Mouse (Mus musculus) gonadal fat pad, adult 2 months (tissue): ENCODE measurements around the gene Catsperg1. TPM values are rescaled to one million over a fixed set of nuclear protein-coding genes. Genes with fewer than 3 reads are reported as not detected.
"Not testable (repeated sequence)": the region's sequence is repeated elsewhere in the genome, so short reads cannot be mapped to it uniquely, and the experiment has no call there.

Experiments
- DNase-seq: peaks from one replicate; pipeline ENCODE4 v3.0.0-alpha.2; 2012; ENCODE audit warnings: low read depth
- polyA plus RNA-seq: library from polyadenylated mRNA; depleted of rRNA; stranded (reverse); fragments of >200 nt; gene quantifications from 2 replicates; pipeline ENCODE4 v1.2.3, GENCODE M21; 2012; rRNA removed

Gene Catsperg1
- 5.9 and 7.1 TPM in 2 replicates for polyA plus RNA-seq

DNA sequence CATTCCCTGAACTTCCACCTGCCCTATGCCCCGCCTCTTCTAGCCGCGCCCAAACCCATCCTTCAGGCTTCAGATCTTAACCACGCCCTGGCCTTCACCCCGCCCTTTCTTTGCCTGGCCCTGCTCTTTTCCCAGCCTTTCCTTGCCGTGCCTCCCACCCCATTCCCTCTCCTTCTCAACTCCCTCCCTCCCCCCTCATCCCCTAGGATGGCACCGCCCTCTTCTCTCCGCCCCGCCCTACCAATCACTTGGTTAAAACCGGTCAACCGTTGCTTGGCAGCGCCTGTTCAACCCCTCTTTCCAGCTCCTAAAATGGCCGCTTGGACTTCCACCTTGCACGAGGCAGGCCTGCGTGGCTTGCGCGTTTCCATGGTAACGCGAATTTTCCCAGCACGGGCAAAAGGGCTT, at the start of gene Catsperg1:
Gene Catsperg1 (minus strand): TSS at position 361 of the 408 bp plus-strand sequence.
- DNase-seq = no peak

DNA sequence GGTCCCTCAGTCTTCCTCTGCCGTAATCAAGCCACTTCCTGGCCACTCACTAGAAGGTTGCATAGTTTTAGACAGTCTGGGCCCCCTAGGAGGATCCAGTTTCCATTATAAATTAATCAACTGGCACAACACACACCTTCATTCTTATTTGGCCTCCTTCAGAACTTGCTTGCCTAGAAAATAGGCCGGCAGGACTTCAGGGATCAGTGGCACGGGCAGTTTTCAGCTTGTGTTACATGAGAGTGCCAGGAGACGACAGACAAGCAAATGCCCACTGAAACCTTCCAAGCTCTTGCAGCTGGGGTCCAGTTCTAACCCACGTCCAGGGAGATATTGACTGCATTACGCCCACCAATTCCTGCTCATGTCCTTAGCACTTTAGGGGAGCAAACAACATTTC, 48.3 kb upstream of the Catsperg1 start:
- no peak for DNase-seq

DNA sequence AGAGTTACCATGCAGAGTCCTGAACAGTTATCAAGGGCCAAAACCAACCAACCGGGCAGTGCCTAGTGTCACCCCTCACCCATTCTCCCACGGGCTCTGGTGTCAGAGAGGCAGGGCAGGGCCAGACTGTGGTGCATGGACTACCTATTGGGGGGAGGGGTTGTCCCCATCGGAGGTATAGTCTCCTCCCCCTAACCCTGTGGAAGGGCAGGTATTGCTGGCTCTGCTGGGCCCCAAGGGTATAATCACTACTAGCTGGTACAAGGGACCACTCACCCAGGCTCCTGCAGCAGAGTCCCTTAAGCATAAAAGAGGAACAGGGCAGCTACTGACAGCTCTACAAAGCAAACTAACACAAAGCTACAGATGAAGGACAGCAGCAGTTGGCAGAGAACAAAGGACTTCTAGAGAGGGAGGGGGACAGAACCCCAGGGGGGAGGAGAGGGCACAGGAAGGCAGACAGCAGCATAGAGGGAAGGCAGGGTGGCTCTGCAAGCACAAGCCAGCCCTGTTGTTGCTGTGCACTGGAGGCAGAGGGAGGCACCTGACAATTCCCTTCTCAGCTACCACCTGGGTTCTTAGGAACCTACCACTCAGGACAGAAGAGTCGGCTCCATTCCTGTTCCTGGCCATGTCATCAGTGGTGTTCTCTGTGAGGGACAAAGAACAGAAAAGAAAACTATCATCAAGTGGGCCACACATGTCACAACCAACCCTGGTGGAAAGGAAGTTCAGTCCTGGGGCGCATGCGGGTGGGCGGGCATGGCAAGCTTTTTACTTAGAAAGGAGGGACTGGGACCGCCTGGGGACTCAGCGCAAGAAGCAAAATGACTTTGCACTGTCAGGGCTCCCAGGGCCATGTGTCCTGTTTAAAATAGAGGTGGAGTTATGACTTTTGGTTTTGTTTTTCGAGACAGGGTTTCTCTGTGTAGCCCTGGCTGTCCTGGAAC, 46.2 kb upstream of the Catsperg1 start:
- DNase-seq = no peak

DNA sequence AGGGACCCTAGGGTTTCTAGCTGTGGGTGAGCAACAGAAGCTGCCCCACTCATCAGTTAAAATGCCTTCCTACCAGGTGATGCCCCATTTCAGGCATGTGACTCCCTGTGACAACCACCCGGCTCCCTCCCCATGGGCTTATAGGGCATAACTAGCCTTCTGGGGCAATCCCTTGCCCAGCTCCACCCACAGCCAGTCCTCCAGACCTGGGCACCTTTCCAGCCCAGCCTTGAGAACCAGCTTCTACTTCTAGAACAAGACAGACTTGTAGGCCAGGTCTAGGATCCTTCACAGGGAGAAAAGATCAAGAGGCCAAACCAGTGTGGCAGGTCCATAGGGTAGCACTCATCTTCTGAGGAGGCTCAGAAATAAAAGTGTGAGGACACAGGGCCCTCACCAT, 43.5 kb upstream of the Catsperg1 start:
- no peak for DNase-seq

DNA sequence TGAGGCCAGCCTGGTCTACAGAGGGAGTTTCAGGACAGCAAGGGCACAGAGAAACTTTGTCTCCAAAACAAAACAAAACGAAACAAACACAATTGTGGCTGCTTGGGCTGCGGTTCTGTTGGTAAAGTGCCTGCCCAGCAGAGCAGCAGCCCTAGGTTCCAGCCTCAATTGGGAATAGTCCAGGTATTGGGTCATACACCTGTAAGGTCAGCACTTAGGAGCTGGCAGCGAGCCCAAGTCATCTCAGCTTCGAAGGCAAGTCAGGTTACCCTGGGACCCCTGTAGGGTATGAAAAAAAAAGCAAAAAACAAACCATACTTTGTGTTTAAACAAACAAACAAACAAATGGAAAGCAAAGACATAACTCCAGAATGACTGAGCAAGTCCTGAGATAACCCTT, 42.0 kb upstream of the Catsperg1 start:
- no peak for DNase-seq

DNA sequence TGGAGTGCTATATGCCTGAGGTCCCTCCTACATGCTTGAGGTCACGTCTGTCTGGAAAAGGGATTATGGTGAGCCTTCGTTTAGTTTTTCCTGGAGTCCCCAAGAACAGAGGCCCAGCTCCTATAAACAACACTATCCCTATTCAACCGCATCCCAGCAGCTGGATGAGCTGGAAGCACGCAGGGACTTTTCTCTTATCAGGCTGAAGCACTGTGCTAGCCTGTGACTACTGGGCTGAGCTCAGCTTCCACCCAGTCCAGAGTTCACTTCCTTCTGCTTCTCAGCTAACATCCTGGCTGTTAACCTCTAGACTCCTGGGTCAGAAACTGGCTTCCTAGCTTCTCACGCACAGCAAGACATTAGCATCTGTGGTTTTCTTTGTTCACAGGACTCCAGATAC, 40.0 kb upstream of the Catsperg1 start:
- no peak for DNase-seq

DNA sequence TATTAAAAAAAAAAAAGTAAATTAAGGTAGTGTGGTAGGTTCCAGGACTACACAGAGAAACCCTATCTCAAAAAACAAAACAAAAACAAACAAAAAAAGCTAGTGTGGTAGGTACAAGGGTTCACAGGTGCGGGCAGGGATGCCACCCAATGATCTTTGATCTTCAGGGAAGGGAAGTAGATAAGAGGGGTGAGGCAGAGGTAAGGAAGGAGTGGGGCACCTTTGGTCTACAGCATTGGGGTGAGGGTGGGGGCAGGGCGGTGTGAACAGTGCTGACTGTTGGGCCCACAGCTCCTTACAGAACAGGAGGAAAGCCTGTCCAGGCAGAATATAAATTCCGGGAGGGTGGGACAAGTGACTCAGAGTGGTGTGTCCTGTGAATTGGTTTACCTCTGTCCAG, 37.3 kb upstream of the Catsperg1 start:
- no peak for DNase-seq

DNA sequence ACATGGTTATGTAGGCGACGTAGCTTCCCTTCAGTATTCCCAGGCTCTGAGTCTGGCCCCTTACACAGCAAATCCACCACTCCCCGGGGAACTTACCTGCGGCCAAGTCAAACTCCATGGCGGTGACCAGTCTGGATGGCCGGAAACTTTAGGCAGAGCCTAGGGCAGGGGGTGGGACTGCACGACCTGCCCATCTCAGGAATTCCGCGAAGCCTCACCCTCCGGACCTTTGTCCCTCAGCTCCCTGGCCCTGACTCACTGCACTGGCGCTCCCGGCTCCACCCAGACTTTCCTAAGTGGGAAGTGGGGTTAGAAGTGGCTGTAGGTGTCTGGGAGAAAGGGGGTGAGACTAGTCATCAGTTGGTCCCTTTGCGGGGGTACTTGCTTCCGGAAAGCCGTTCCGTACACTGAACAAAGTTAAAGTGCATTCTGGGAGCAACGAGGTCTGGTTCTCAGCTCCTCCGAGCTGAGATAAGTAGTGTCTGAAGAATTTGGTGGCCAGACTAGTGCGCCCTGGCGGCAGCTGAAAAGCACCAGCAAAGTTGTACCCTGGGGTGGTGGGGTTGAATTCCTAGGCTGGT, 34.5 kb upstream of the Catsperg1 start, which contains the start of gene 2200002D01Rik:
Gene 2200002D01Rik (minus strand): TSS at position 206 of the 581 bp plus-strand sequence.
- no peak for DNase-seq

DNA sequence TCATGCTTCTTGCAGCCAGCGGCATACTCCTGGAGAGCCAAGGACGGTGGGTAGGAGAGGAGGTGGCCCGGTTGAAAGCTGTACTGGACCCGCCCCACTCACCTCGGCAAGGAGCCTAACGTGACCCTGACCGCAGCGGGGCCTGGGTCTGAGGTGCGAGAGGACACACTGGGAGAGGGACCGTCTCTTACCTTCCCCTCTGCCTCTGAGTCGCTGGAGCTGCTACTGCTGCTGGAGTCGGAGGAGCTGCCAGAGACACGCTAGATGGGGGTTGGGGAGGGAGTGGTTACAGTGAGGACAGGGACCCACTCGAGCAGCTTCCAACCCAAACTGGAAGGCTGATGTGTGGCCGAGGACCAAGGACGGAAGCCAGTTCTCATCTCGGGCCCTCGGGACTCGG, 33.9 kb upstream of the Catsperg1 start:
- DNase-seq = no peak

DNA sequence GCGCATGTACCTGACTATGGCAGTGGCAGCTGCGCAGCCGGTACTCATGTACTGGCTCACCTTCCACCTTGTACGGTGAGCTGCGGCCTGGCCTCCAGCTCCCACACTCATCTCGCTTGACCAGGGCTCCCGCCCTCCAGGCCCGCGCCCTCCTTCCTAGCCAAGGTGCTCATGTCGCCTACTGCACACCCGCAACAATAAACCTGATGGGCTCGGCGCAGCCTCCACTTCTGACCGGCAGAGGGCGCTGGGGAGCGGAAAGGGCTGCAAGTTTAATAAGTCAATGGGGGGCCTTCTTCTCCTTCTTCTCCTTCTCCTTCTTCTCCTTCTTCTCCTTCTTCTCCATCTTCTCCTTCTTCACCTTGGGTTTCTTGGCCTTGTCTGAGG, 33.5 kb upstream of the Catsperg1 start:
- DNase-seq = no peak

DNA sequence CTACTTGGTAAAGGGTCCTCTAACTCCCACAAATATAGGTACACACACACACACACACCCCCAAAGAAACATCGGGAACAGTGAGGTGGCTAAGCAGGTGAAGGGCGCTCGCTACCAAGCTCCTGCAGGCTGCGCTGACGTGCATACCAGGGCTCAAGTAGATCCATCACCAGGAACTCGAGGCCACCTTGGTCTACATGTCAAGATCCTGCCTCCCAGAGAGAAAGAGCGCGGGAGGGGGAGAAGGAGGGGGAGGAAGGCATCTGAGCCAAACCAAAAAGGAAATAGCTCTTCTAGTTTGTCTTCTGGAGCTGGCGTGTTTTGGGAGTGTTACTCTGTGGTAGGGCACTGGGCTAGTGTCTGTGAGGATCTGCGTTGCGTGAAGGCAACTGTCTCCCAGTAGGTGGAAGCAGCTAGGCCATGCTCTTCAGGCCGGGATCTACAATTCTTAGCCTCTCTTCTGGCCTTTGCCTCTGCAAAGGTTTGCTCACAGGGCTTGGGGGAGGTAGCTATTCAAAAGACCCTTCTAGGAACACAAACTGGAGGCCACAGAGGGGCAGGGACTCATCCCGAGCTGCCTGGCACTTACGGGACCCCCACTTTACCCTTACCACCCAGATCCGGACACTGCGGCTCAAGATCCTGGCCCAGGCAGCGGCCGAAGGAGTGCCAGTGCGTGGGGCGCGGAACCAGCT, 32.9 kb upstream of the Catsperg1 start:
- DNase-seq = no peak

DNA sequence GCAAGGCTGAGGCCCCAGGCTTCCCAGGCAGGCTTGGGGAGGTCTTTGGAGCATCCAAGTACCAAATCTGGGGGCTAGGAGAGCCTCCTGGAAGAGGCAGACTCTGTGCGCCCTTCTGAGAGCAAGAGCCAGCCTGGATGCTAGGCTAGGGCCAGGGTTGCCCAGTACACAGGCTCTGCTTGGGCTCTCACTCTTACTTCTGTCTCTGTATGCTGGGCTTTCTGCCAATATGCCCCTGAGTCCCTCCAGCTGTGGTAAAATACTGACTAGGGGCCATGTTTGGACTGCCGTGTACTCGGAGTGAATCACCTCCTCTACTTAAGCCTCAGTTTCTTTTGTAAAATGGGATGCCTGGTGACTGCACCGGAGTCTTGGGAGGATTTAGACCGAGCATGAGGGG, 32.2 kb upstream of the Catsperg1 start:
- no peak for DNase-seq

DNA sequence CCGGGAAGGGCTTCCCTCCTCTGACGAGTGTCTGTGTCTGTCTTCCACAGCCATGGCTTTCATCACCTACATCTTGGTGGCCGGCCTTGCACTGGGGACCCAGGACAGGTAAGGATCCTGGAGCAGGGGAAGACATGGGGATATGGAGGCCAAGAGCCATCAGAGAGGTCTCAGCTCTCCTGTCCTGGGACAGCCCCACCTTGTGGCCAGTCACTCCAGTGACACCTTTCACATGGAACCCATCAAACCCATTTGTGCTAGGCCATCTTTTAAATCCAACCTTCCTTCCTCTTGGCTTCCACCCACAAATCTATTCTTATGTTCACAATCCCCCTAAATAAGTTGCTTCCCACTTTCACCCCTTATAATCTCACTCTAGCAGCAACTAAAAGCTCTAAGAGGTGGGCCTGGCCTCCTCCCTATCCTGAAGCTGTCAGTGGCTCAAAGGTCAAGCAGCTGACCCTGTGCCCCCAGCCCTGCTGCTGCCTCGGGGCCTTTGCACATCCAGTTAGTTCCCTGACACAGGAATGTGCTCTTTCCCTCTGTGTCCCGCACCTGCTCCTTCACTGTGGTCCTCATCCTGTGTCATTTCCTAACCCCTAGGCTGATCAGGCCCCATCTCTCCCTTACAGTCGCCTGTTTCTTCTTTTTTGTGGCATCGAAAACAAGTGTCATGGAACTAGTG, 31.0 kb upstream of the Catsperg1 start:
- no peak for DNase-seq

DNA sequence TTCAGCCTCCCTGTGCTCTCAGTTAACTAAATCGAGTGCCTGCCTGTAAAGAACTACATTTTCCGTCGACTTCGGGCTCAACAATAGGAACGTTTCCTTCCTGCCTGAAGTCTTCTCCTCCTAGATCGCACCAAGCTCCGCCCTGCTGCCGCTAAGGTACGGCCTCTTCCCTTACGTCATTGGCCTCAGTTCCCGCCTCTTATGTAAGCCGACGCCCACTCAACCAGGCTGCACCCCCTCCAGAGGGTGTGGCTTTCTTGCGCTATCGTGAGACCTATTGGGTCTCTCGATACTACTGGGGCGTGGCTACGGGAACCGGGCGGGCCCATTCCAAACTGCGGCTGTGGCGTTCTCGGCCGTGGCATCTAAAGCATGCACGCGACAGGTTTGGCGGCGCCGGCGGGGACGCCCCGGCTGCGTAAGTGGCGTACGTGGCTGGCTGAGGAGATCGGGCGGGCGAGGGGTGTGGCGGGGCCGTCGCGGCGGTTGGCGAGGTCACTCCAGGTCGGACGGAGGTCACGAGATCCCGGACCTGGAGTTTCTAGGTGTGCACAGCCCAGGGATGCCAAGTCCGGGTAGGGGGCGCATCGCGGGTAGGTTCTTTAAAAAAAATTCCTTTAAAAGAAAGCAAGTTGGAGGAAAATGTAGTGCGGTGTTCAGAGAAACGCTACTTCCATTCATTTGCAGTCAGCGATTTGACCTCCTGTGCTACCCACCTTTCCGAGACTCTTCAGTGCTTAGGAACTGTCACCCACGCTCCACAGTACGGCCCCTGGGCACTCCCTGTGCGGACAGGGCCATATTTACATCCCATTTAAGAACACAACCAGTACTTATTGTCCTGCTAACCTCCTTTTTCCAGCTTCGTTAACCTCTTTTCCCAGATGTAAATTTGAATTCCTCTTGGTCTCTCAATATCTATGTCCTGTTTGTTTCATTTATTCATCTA, 24.5 kb upstream of the Catsperg1 start, which contains the start of gene Yif1b:
Gene Yif1b (plus strand): TSS at position 311 of the 949 bp plus-strand sequence.
- peak; percentile 91 for DNase-seq

DNA sequence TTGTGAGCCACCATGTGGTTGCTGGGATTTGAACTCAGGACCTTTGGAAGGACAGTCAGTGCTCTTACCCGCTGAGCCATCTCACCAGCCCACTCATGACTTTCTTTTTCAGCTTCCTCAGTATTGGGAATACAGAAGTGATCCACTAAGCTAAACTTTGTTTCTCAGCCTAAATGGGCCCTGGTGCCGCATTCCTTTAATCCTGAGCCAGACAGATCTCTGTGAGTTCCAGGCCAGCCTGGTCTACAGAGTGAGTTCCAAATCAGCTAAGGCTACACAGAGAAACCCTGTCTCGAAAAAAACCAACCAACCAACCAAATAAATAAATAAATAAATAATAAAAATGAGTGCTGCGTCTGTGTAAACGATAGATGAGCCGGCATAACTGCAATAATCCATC, 23.8 kb upstream of the Catsperg1 start:
- DNase-seq = not testable (repeated sequence)

DNA sequence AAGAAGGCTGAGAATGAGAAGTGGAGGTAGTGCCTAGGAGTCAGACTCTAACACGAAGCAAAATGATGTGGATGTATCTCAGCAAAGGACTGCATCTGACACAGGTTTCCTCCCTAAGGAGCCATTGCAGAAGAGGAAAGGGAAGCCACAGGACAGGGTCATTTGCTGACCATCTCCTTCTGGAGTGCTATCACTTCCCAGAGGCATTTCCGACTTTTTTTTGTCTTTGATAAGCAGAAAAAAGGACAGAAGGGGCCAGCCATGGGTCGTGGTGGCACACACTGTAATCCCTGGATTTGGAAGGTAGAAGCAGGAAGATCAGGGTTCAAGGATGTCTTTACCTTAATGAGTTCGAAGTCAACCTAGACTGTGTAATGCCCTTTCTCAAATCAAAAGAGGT, 22.8 kb upstream of the Catsperg1 start:
- no peak for DNase-seq

DNA sequence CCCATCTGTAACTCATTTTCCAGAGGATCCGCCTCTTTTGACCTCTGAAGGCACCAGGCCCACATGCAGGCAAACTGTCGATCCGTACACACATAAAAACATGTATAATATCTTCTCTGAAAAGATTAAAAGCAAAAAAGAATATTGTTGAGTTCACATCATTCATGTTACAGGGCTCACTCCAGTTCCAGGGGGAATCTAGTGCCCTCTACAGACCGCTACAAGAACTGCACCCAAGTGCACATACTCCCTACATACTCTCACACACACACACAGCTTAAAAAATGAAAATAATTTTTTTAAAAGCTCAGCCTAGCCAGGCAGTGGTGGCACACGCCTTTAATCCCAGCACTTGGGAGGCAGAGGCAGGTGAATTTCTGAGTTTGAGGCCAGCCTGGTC, 20.8 kb upstream of the Catsperg1 start:
- DNase-seq = no peak

DNA sequence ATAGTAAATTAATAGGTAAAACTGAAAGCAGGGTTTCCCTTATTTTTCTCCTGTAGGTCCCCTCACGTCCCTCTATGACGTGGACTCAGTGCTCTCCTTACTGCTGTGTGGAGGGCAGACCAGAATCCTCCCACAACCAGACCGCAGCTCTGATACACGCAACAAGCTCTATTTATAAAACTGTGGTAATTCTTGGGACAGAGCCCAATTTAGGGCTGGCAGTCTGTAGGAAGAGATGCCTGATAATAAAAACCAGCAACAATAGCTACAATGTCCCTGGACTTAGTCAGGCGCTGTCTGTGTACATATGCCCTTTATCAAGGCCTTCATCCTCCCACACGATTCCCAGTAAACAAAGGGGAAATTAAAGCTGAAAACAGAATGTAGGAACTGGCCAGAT, 19.9 kb upstream of the Catsperg1 start:
- no peak for DNase-seq

DNA sequence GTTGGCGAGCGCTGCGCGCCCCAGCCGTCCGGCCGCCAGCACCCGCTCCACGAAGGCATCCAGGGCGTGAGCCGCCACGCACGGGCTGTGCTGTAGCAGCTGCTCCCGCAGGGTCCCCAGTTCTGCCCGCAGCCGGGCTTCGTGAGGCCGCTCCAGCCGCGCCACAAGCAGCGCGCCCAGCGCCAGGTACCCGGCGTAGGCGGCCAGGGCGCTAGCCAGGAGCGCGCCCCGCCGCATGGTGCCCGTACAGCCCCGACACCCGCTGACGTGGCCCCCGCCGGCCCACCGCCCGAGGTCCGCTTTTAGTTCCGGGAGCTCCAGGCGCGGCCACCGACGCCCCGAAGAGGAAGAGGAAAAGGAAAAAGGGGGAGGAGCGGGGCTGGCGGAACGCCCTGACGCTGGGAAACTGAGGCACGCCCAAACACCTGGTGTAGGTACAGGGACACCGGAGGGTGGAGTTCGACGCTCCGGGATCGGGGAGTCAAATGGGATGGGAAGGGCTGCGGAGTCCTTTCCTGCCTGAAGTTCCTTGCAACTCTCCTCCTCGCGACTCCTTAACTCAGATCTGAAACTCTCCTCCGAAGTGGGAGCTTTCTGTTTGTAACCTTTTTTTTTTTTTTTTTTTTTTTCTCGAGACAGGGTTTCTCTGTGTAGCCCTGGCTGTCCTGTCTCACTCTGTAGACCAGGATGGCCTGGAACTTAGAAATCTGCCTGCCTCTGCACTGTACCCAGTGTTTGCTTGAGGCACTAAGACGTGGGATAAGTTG, 18.6 kb upstream of the Catsperg1 start, which contains the start of gene Kcnk6:
Gene Kcnk6 (minus strand): TSS at position 269 of the 767 bp plus-strand sequence.
- DNase-seq = no peak

DNA sequence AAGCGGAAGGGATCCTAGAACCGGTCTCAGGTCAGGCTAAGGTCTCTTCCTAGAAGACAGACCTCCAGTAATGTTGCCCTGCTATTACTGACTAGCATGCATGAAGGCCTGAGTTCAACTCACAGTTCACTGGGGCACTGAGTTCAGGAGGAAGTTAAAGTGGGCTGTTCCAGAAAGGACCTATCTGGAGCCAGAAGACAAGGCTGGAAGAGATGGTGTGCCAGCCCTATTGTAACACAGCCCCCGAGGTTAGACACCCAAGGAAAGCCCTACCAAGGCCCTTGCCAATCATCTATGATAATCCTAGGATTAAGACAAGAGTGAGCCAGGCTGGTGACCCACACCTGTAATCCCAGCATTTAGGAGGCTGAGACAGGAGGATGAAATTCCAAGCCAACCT, 17.7 kb upstream of the Catsperg1 start:
- no peak for DNase-seq
